Mouse (Mus musculus): Measurements from ENCODE around the gene Nfix. TPM values are rescaled to one million over a fixed set of nuclear protein-coding genes. Genes with fewer than 3 reads are reported as not detected.

Gene Nfix
- total RNA-seq, 4 experiments from 2014 or later, result 288 to 356 (median 295) TPM

- DNase-seq (ENCODE audit: low spot score), result no peak
Observed at GRCm38 (mm10) chr8:84722530-84722849, 77.7 kb downstream of the Nfix start.

GRCm38 (mm10) chr8:84718959-84719690 is 81.0 kb downstream of the Nfix start:
- DNase-seq (ENCODE audit: low spot score), result no peak

GRCm38 (mm10) chr8:84718476-84718875 is 81.7 kb downstream of the Nfix start:
- no peak for DNase-seq (ENCODE audit: low spot score)

GRCm38 (mm10) chr8:84716790-84717189 is 83.4 kb downstream of the Nfix start:
- no peak for DNase-seq (ENCODE audit: low spot score)

- DNase-seq (ENCODE audit: low spot score), result no peak
Observed at GRCm38 (mm10) chr8:84715893-84716468, 84.2 kb downstream of the Nfix start.

- DNase-seq (ENCODE audit: low spot score), result no peak
Observed at GRCm38 (mm10) chr8:84714161-84714560, 86.0 kb downstream of the Nfix start.

GRCm38 (mm10) chr8:84713381-84713780 is 86.8 kb downstream of the Nfix start:
- no peak for DNase-seq (ENCODE audit: low spot score)

- DNase-seq (ENCODE audit: low spot score), result no peak
Observed at GRCm38 (mm10) chr8:84712759-84713120, 87.4 kb downstream of the Nfix start.

- no peak for DNase-seq (ENCODE audit: low spot score)
Observed at GRCm38 (mm10) chr8:84711933-84712758, 88.0 kb downstream of the Nfix start.

- DNase-seq (ENCODE audit: low spot score), result no peak
Observed at GRCm38 (mm10) chr8:84711312-84711711, 88.8 kb downstream of the Nfix start.

GRCm38 (mm10) chr8:84709931-84710330 is 90.2 kb downstream of the Nfix start:
- DNase-seq (ENCODE audit: low spot score), result no peak

- DNase-seq (ENCODE audit: low spot score), result peak; percentile 86
Observed at GRCm38 (mm10) chr8:84708774-84709475, 91.2 kb downstream of the Nfix start.

- DNase-seq (ENCODE audit: low spot score), result no peak
Observed at GRCm38 (mm10) chr8:84708071-84708541, 92.0 kb downstream of the Nfix start.

GRCm38 (mm10) chr8:84707267-84707883 is 92.8 kb downstream of the Nfix start:
- DNase-seq (ENCODE audit: low spot score), result no peak

- no peak for DNase-seq (ENCODE audit: low spot score)
Observed at GRCm38 (mm10) chr8:84706610-84707266, 93.4 kb downstream of the Nfix start.

- DNase-seq (ENCODE audit: low spot score), result no peak
Observed at GRCm38 (mm10) chr8:84705960-84706359, 94.2 kb downstream of the Nfix start.

GRCm38 (mm10) chr8:84704867-84705831 is 95.0 kb downstream of the Nfix start:
- no peak for DNase-seq (ENCODE audit: low spot score)

- DNase-seq (ENCODE audit: low spot score), result peak; percentile 82
Observed at GRCm38 (mm10) chr8:84704356-84704755, 95.8 kb downstream of the Nfix start.

GRCm38 (mm10) chr8:84703466-84704249 is 96.5 kb downstream of the Nfix start:
- no peak for DNase-seq (ENCODE audit: low spot score)
